Mouse (Mus musculus): ENCODE measurements around the gene Skap1.

GRCm38 (mm10) chr11:96774536-96774935 is 310.1 kb downstream of the Skap1 start:
- TF ChIP-seq CTCF (IDR thresholded peaks at IDR 0.05; ENCODE audit: borderline replicate concordance, insufficient read depth, low read depth, low read length) (no peak), POLR2A (IDR thresholded peaks at IDR 0.05; ENCODE audit: borderline replicate concordance, insufficient read depth, low read length) (no peak)
